Mouse (Mus musculus): ENCODE data around the gene Naaladl1. TPM values are rescaled to one million over a fixed set of nuclear protein-coding genes. Genes with fewer than 3 reads are reported as not detected.

The Naaladl1 gene
- total and polyA plus RNA-seq, 3 experiments, result 0.35 to 1.7 TPM; not detected in 1

Other genes starting within 250 kb of the Naaladl1 start
Only the 30 nearest of the 31 such genes appear.
- 20.8 and 22.8 TPM in 2 replicates for gene Frmd8, start 230.5 kb upstream of the Naaladl1 start, total RNA-seq (2012; rRNA removed)
- 10 to 100 TPM in 1 of 2 experiments, not detected in 1; 34.4 TPM for gene Frmd8, start 230.5 kb upstream of the Naaladl1 start, polyA plus RNA-seq (2012; ENCODE audit: insufficient read depth in 1 of 2, insufficient read length in 2 of 2, low read depth in 1 of 2, low replicate concordance in 2 of 2, missing spikeins in 1 of 2)
- gene Slc25a45, start 228.0 kb upstream of the Naaladl1 start, total RNA-seq (2012; rRNA removed), result 20.7 and 23.5 TPM in 2 replicates
- 10 to 100 TPM in 1 of 2 experiments, not detected in 1; 30.7 TPM for gene Slc25a45, start 228.0 kb upstream of the Naaladl1 start, polyA plus RNA-seq (2012; ENCODE audit: insufficient read depth in 1 of 2, insufficient read length in 2 of 2, low read depth in 1 of 2, low replicate concordance in 2 of 2, missing spikeins in 1 of 2)
- gene Tigd3, start 211.6 kb upstream of the Naaladl1 start, total RNA-seq (2012; rRNA removed), result 1.9 and 2.1 TPM in 2 replicates
- gene Tigd3, start 211.6 kb upstream of the Naaladl1 start, polyA plus RNA-seq (2012; ENCODE audit: insufficient read depth in 1 of 2, insufficient read length in 2 of 2, low read depth in 1 of 2, low replicate concordance in 2 of 2, missing spikeins in 1 of 2), result 1 to 10 TPM in 1 of 2 experiments, not detected in 1; 2.2 TPM
- gene Dpf2, start 192.8 kb upstream of the Naaladl1 start, total RNA-seq (2012; rRNA removed), result 45.7 and 58.6 TPM in 2 replicates
- 100 to 1,000 TPM; 133 to 166 TPM for gene Dpf2, start 192.8 kb upstream of the Naaladl1 start, polyA plus RNA-seq (2012; ENCODE audit: insufficient read depth in 1 of 2, insufficient read length in 2 of 2, low read depth in 1 of 2, low replicate concordance in 2 of 2, missing spikeins in 1 of 2)
- 0.75 and 1.1 TPM in 2 replicates for gene Cdc42ep2, start 181.0 kb upstream of the Naaladl1 start, total RNA-seq (2012; rRNA removed)
- gene Cdc42ep2, start 181.0 kb upstream of the Naaladl1 start, polyA plus RNA-seq (2012; ENCODE audit: insufficient read depth in 1 of 2, insufficient read length in 2 of 2, low read depth in 1 of 2, low replicate concordance in 2 of 2, missing spikeins in 1 of 2), result 1 to 10 TPM in 1 of 2 experiments, not detected in 1; 1.7 TPM
- 75.3 and 77.3 TPM in 2 replicates for gene Pola2, start 141.6 kb upstream of the Naaladl1 start, total RNA-seq (2012; rRNA removed)
- gene Pola2, start 141.6 kb upstream of the Naaladl1 start, polyA plus RNA-seq (2012; ENCODE audit: insufficient read depth in 1 of 2, insufficient read length in 2 of 2, low read depth in 1 of 2, low replicate concordance in 2 of 2, missing spikeins in 1 of 2), result 100 to 1,000 TPM in 1 of 2 experiments, 10 to 100 TPM in 1; 99.4 to 126 TPM
- not detected in 2 replicates for gene Slc22a20, start 119.6 kb upstream of the Naaladl1 start, total RNA-seq (2012; rRNA removed)
- gene Slc22a20, start 119.6 kb upstream of the Naaladl1 start, polyA plus RNA-seq (2012; ENCODE audit: insufficient read depth in 1 of 2, insufficient read length in 2 of 2, low read depth in 1 of 2, low replicate concordance in 2 of 2, missing spikeins in 1 of 2), result not detected
- gene Capn1, start 89.9 kb upstream of the Naaladl1 start, total RNA-seq (2012; rRNA removed), result 42.5 and 43.4 TPM in 2 replicates
- gene Capn1, start 89.9 kb upstream of the Naaladl1 start, polyA plus RNA-seq (2012; ENCODE audit: insufficient read depth in 1 of 2, insufficient read length in 2 of 2, low read depth in 1 of 2, low replicate concordance in 2 of 2, missing spikeins in 1 of 2), result 10 to 100 TPM in 1 of 2 experiments, not detected in 1; 75.2 TPM
- gene Syvn1, start 59.2 kb upstream of the Naaladl1 start, total RNA-seq (2012; rRNA removed), result 12.5 and 14.3 TPM in 2 replicates
- 10 to 100 TPM in 1 of 2 experiments, not detected in 1; 55.0 TPM for gene Syvn1, start 59.2 kb upstream of the Naaladl1 start, polyA plus RNA-seq (2012; ENCODE audit: insufficient read depth in 1 of 2, insufficient read length in 2 of 2, low read depth in 1 of 2, low replicate concordance in 2 of 2, missing spikeins in 1 of 2)
- 65.1 and 81.6 TPM in 2 replicates for gene Mrpl49, start 48.0 kb upstream of the Naaladl1 start, total RNA-seq (2012; rRNA removed)
- 10 to 100 TPM in 1 of 2 experiments, not detected in 1; 98.7 TPM for gene Mrpl49, start 48.0 kb upstream of the Naaladl1 start, polyA plus RNA-seq (2012; ENCODE audit: insufficient read depth in 1 of 2, insufficient read length in 2 of 2, low read depth in 1 of 2, low replicate concordance in 2 of 2, missing spikeins in 1 of 2)
- 2,020 and 2,413 TPM in 2 replicates for gene Fau, start 47.9 kb upstream of the Naaladl1 start, total RNA-seq (2012; rRNA removed)
- 1,000 to 10,000 TPM in 1 of 2 experiments, not detected in 1; 2,967 TPM for gene Fau, start 47.9 kb upstream of the Naaladl1 start, polyA plus RNA-seq (2012; ENCODE audit: insufficient read depth in 1 of 2, insufficient read length in 2 of 2, low read depth in 1 of 2, low replicate concordance in 2 of 2, missing spikeins in 1 of 2)
- 26.3 and 37.3 TPM in 2 replicates for gene Znhit2, start 44.6 kb upstream of the Naaladl1 start, total RNA-seq (2012; rRNA removed)
- gene Znhit2, start 44.6 kb upstream of the Naaladl1 start, polyA plus RNA-seq (2012; ENCODE audit: insufficient read depth in 1 of 2, insufficient read length in 2 of 2, low read depth in 1 of 2, low replicate concordance in 2 of 2, missing spikeins in 1 of 2), result 10 to 100 TPM in 1 of 2 experiments, not detected in 1; 27.0 TPM
- 7.6 and 8.0 TPM in 2 replicates for gene Tm7sf2, start 37.4 kb upstream of the Naaladl1 start, total RNA-seq (2012; rRNA removed)
- gene Tm7sf2, start 37.4 kb upstream of the Naaladl1 start, polyA plus RNA-seq (2012; ENCODE audit: insufficient read depth in 1 of 2, insufficient read length in 2 of 2, low read depth in 1 of 2, low replicate concordance in 2 of 2, missing spikeins in 1 of 2), result 10 to 100 TPM in 1 of 2 experiments, not detected in 1; 13.1 TPM
- 29.4 and 30.9 TPM in 2 replicates for gene Vps51, start 28.6 kb upstream of the Naaladl1 start, total RNA-seq (2012; rRNA removed)
- 10 to 100 TPM in 1 of 2 experiments, not detected in 1; 60.5 TPM for gene Vps51, start 28.6 kb upstream of the Naaladl1 start, polyA plus RNA-seq (2012; ENCODE audit: insufficient read depth in 1 of 2, insufficient read length in 2 of 2, low read depth in 1 of 2, low replicate concordance in 2 of 2, missing spikeins in 1 of 2)
- gene Tmem262, start 25.7 kb upstream of the Naaladl1 start, total RNA-seq (2012; rRNA removed), result not detected in 2 replicates
- under 1 TPM in 1 of 2 experiments, not detected in 1; 0.18 TPM for gene Tmem262, start 25.7 kb upstream of the Naaladl1 start, polyA plus RNA-seq (2012; ENCODE audit: insufficient read depth in 1 of 2, insufficient read length in 2 of 2, low read depth in 1 of 2, low replicate concordance in 2 of 2, missing spikeins in 1 of 2)
- 0.42 and 0.65 TPM in 2 replicates for gene Gm28374, start 23.5 kb upstream of the Naaladl1 start, total RNA-seq (2012; rRNA removed)
- under 1 TPM in 1 of 2 experiments, not detected in 1; 0.46 TPM for gene Gm28374, start 23.5 kb upstream of the Naaladl1 start, polyA plus RNA-seq (2012; ENCODE audit: insufficient read depth in 1 of 2, insufficient read length in 2 of 2, low read depth in 1 of 2, low replicate concordance in 2 of 2, missing spikeins in 1 of 2)
- 36.6 and 40.1 TPM in 2 replicates for gene Zfpl1, start 20.8 kb upstream of the Naaladl1 start, total RNA-seq (2012; rRNA removed)
- 10 to 100 TPM in 1 of 2 experiments, not detected in 1; 56.4 TPM for gene Zfpl1, start 20.8 kb upstream of the Naaladl1 start, polyA plus RNA-seq (2012; ENCODE audit: insufficient read depth in 1 of 2, insufficient read length in 2 of 2, low read depth in 1 of 2, low replicate concordance in 2 of 2, missing spikeins in 1 of 2)
- gene Cdca5, start 20.8 kb upstream of the Naaladl1 start, total RNA-seq (2012; rRNA removed), result 41.1 and 48.5 TPM in 2 replicates
- gene Cdca5, start 20.8 kb upstream of the Naaladl1 start, polyA plus RNA-seq (2012; ENCODE audit: insufficient read depth in 1 of 2, insufficient read length in 2 of 2, low read depth in 1 of 2, low replicate concordance in 2 of 2, missing spikeins in 1 of 2), result 10 to 100 TPM in 1 of 2 experiments, not detected in 1; 56.5 TPM
- gene AC131692.1, start 11.4 kb upstream of the Naaladl1 start, total RNA-seq (2012; rRNA removed), result 0.39 and 0.49 TPM in 2 replicates
- gene AC131692.1, start 11.4 kb upstream of the Naaladl1 start, polyA plus RNA-seq (2012; ENCODE audit: insufficient read depth in 1 of 2, insufficient read length in 2 of 2, low read depth in 1 of 2, low replicate concordance in 2 of 2, missing spikeins in 1 of 2), result 1 to 10 TPM in 1 of 2 experiments, not detected in 1; 2.9 TPM
- gene Sac3d1, start 12.9 kb downstream of the Naaladl1 start, total RNA-seq (2012; rRNA removed), result 34.0 and 44.4 TPM in 2 replicates
- 10 to 100 TPM in 1 of 2 experiments, not detected in 1; 49.3 TPM for gene Sac3d1, start 12.9 kb downstream of the Naaladl1 start, polyA plus RNA-seq (2012; ENCODE audit: insufficient read depth in 1 of 2, insufficient read length in 2 of 2, low read depth in 1 of 2, low replicate concordance in 2 of 2, missing spikeins in 1 of 2)
- gene Snx15, start 22.5 kb downstream of the Naaladl1 start, total RNA-seq (2012; rRNA removed), result 14.9 and 20.4 TPM in 2 replicates
- gene Snx15, start 22.5 kb downstream of the Naaladl1 start, polyA plus RNA-seq (2012; ENCODE audit: insufficient read depth in 1 of 2, insufficient read length in 2 of 2, low read depth in 1 of 2, low replicate concordance in 2 of 2, missing spikeins in 1 of 2), result 10 to 100 TPM in 1 of 2 experiments, not detected in 1; 35.3 TPM
- 0.19 TPM in 1 of 2 replicates, not detected in the other for gene Batf2, start 35.2 kb downstream of the Naaladl1 start, total RNA-seq (2012; rRNA removed)
- under 1 TPM in 1 of 2 experiments, not detected in 1; 0.60 TPM for gene Batf2, start 35.2 kb downstream of the Naaladl1 start, polyA plus RNA-seq (2012; ENCODE audit: insufficient read depth in 1 of 2, insufficient read length in 2 of 2, low read depth in 1 of 2, low replicate concordance in 2 of 2, missing spikeins in 1 of 2)
- gene Arl2, start 35.8 kb downstream of the Naaladl1 start, total RNA-seq (2012; rRNA removed), result 47.2 and 53.8 TPM in 2 replicates
- 100 to 1,000 TPM in 1 of 2 experiments, not detected in 1; 111 TPM for gene Arl2, start 35.8 kb downstream of the Naaladl1 start, polyA plus RNA-seq (2012; ENCODE audit: insufficient read depth in 1 of 2, insufficient read length in 2 of 2, low read depth in 1 of 2, low replicate concordance in 2 of 2, missing spikeins in 1 of 2)
- gene Majin, start 78.6 kb downstream of the Naaladl1 start, total RNA-seq (2012; rRNA removed), result not detected in 2 replicates
- gene Majin, start 78.6 kb downstream of the Naaladl1 start, polyA plus RNA-seq (2012; ENCODE audit: insufficient read depth in 1 of 2, insufficient read length in 2 of 2, low read depth in 1 of 2, low replicate concordance in 2 of 2, missing spikeins in 1 of 2), result not detected
- gene Gpha2, start 120.6 kb downstream of the Naaladl1 start, total RNA-seq (2012; rRNA removed), result not detected in 2 replicates
- gene Gpha2, start 120.6 kb downstream of the Naaladl1 start, polyA plus RNA-seq (2012; ENCODE audit: insufficient read depth in 1 of 2, insufficient read length in 2 of 2, low read depth in 1 of 2, low replicate concordance in 2 of 2, missing spikeins in 1 of 2), result under 1 TPM in 1 of 2 experiments, not detected in 1; 0.19 TPM
- gene Ppp2r5b, start 130.1 kb downstream of the Naaladl1 start, total RNA-seq (2012; rRNA removed), result 10.4 and 14.7 TPM in 2 replicates
- gene Ppp2r5b, start 130.1 kb downstream of the Naaladl1 start, polyA plus RNA-seq (2012; ENCODE audit: insufficient read depth in 1 of 2, insufficient read length in 2 of 2, low read depth in 1 of 2, low replicate concordance in 2 of 2, missing spikeins in 1 of 2), result 10 to 100 TPM in 1 of 2 experiments, not detected in 1; 15.6 TPM
- gene Atg2a, start 135.9 kb downstream of the Naaladl1 start, total RNA-seq (2012; rRNA removed), result 7.9 and 10.6 TPM in 2 replicates
- 10 to 100 TPM in 1 of 2 experiments, not detected in 1; 21.7 TPM for gene Atg2a, start 135.9 kb downstream of the Naaladl1 start, polyA plus RNA-seq (2012; ENCODE audit: insufficient read depth in 1 of 2, insufficient read length in 2 of 2, low read depth in 1 of 2, low replicate concordance in 2 of 2, missing spikeins in 1 of 2)
- gene Ehd1, start 170.9 kb downstream of the Naaladl1 start, total RNA-seq (2012; rRNA removed), result 57.8 and 65.9 TPM in 2 replicates
- 100 to 1,000 TPM in 1 of 2 experiments, not detected in 1; 105 TPM for gene Ehd1, start 170.9 kb downstream of the Naaladl1 start, polyA plus RNA-seq (2012; ENCODE audit: insufficient read depth in 1 of 2, insufficient read length in 2 of 2, low read depth in 1 of 2, low replicate concordance in 2 of 2, missing spikeins in 1 of 2)
- 2.0 and 2.6 TPM in 2 replicates for gene Cdc42bpg, start 200.7 kb downstream of the Naaladl1 start, total RNA-seq (2012; rRNA removed)
- gene Cdc42bpg, start 200.7 kb downstream of the Naaladl1 start, polyA plus RNA-seq (2012; ENCODE audit: insufficient read depth in 1 of 2, insufficient read length in 2 of 2, low read depth in 1 of 2, low replicate concordance in 2 of 2, missing spikeins in 1 of 2), result 1 to 10 TPM in 1 of 2 experiments, not detected in 1; 4.5 TPM
- 37.7 and 39.4 TPM in 2 replicates for gene Men1, start 229.2 kb downstream of the Naaladl1 start, total RNA-seq (2012; rRNA removed)
- gene Men1, start 229.2 kb downstream of the Naaladl1 start, polyA plus RNA-seq (2012; ENCODE audit: insufficient read depth in 1 of 2, insufficient read length in 2 of 2, low read depth in 1 of 2, low replicate concordance in 2 of 2, missing spikeins in 1 of 2), result 100 to 1,000 TPM in 1 of 2 experiments, not detected in 1; 132 TPM